Mouse (Mus musculus) C2C12 (cell line): ENCODE data around the gene Eps15.

Source experiments
- CEBPB ChIP-seq: IDR thresholded peaks from one replicate; pipeline ENCODE4 v1.6.1; 2011; ENCODE audit warnings: low read depth, mild to moderate bottlenecking, control low read depth, moderate library complexity
- CTCF ChIP-seq: IDR thresholded peaks from one replicate; pipeline ENCODE4 v1.5.1; 2011; ENCODE audit not compliant: control insufficient read depth, insufficient read depth, insufficient read length
- FOSL1 ChIP-seq: IDR thresholded peaks from one replicate; pipeline ENCODE4 v1.8.0; 2011; ENCODE audit warnings: mild to moderate bottlenecking, low read length; ENCODE audit not compliant: poor library complexity, insufficient read depth, severe bottlenecking
- MAX ChIP-seq: IDR thresholded peaks from one replicate; pipeline ENCODE4 v1.6.1; 2011; ENCODE audit warnings: mild to moderate bottlenecking, control low read depth
- MYOG ChIP-seq: IDR thresholded peaks from one replicate; pipeline ENCODE4 v1.6.1; 2011; ENCODE audit not compliant: control insufficient read depth, insufficient read length; ENCODE audit errors: extremely low read depth
- USF1 ChIP-seq: IDR thresholded peaks from one replicate; pipeline ENCODE4 v1.6.1; 2011; ENCODE audit warnings: low read depth, mild to moderate bottlenecking, control low read depth, moderate library complexity

- TF ChIP-seq CTCF (no peak), USF1 (no peak), CEBPB (no peak), MYOG (no peak), MAX (no peak), FOSL1 (no peak)
Measured at GRCm38 (mm10) chr4:109255321-109255720, 24.7 kb upstream of the Eps15 start.
